Mouse (Mus musculus): ENCODE data around the gene Ddx23. TPM values are rescaled to one million over a fixed set of nuclear protein-coding genes. Genes with fewer than 3 reads are reported as not detected.
A peak's percentile ranks its signal among the peaks of the same experiment; 100 is the strongest.

Gene Ddx23
- polyA plus RNA-seq, 1 experiment = 31.8 TPM

GRCm38 (mm10) chr15:98674994-98675545 is 12.4 kb upstream of the Ddx23 start:
- no peak overlapping the region for H3K4me3 ChIP-seq (ENCODE audit: extremely low read depth, insufficient read depth, insufficient read length)
- H3K27ac ChIP-seq (ENCODE audit: insufficient read depth, low read length) = no peak overlapping the region
- WGBS = 41% methylated on average over 11 of the region's 11 CpGs
- no peaks in the 10 kb centered on the region for H3K36me3 ChIP-seq (ENCODE audit: control insufficient read depth, insufficient read depth, low read length)
- H3K4me1 ChIP-seq (ENCODE audit: control insufficient read depth, insufficient read depth, insufficient read length) = peaks cover 5% of the 10 kb centered on the region; the same call in 1 of the 2 replicates
- H3K27me3 ChIP-seq (ENCODE audit: control insufficient read depth, insufficient read depth, low read length) = no peaks in the 10 kb centered on the region; the same call in none of the 2 replicates
- DNase-seq (ENCODE audit: low read depth in 1 of 2, low spot score in 2 of 2) = no peak
- no peak for TF ChIP-seq CTCF (IDR thresholded peaks at IDR 0.05; ENCODE audit: extremely low read depth, insufficient read depth, insufficient read length, insufficient replicate concordance)
- TF ChIP-seq POLR2A (IDR thresholded peaks at IDR 0.05; ENCODE audit: low read depth, low read length) = no peak

- WGBS = 35% methylated on average over 7 of the region's 7 CpGs
- Histone ChIP-seq H3K27ac (ENCODE audit: insufficient read depth, low read length) (no peak overlapping the region), H3K4me1 (ENCODE audit: control insufficient read depth, insufficient read depth, insufficient read length) (peaks cover 5% of the 10 kb centered on the region; the same call in 1 of the 2 replicates), H3K36me3 (ENCODE audit: control insufficient read depth, insufficient read depth, low read length) (no peaks in the 10 kb centered on the region), H3K27me3 (ENCODE audit: control insufficient read depth, insufficient read depth, low read length) (no peaks in the 10 kb centered on the region; the same call in none of the 2 replicates), H3K4me3 (ENCODE audit: extremely low read depth, insufficient read depth, insufficient read length) (no peak overlapping the region)
- no peak for DNase-seq (ENCODE audit: low read depth in 1 of 2, low spot score in 2 of 2)
- TF ChIP-seq POLR2A (IDR thresholded peaks at IDR 0.05; ENCODE audit: low read depth, low read length) (no peak), CTCF (IDR thresholded peaks at IDR 0.05; ENCODE audit: extremely low read depth, insufficient read depth, insufficient read length, insufficient replicate concordance) (no peak)
These were observed 11.7 kb upstream of the Ddx23 start for GRCm38 (mm10) chr15:98674284-98674993.

GRCm38 (mm10) chr15:98673732-98674131 is 11.0 kb upstream of the Ddx23 start:
- 88% methylated on average over 7 of the region's 7 CpGs for WGBS
- Histone ChIP-seq H3K27ac (ENCODE audit: insufficient read depth, low read length) (no peak overlapping the region), H3K4me3 (ENCODE audit: extremely low read depth, insufficient read depth, insufficient read length) (no peak overlapping the region), H3K4me1 (ENCODE audit: control insufficient read depth, insufficient read depth, insufficient read length) (peaks cover 5% of the 10 kb centered on the region; the same call in 1 of the 2 replicates), H3K27me3 (ENCODE audit: control insufficient read depth, insufficient read depth, low read length) (peaks cover 1% of the 10 kb centered on the region), H3K36me3 (ENCODE audit: control insufficient read depth, insufficient read depth, low read length) (no peaks in the 10 kb centered on the region)
- no peak for DNase-seq (ENCODE audit: low read depth in 1 of 2, low spot score in 2 of 2)
- TF ChIP-seq POLR2A (IDR thresholded peaks at IDR 0.05; ENCODE audit: low read depth, low read length) = no peak
- no peak for TF ChIP-seq CTCF (IDR thresholded peaks at IDR 0.05; ENCODE audit: extremely low read depth, insufficient read depth, insufficient read length, insufficient replicate concordance)

- TF ChIP-seq CTCF (IDR thresholded peaks at IDR 0.05; ENCODE audit: extremely low read depth, insufficient read depth, insufficient read length, insufficient replicate concordance) (no peak), POLR2A (IDR thresholded peaks at IDR 0.05; ENCODE audit: low read depth, low read length) (no peak)
- WGBS = 78% methylated on average over 4 of the region's 4 CpGs
- Histone ChIP-seq H3K4me1 (ENCODE audit: control insufficient read depth, insufficient read depth, insufficient read length) (peaks cover 5% of the 10 kb centered on the region; the same call in 1 of the 2 replicates), H3K27ac (ENCODE audit: insufficient read depth, low read length) (no peak overlapping the region), H3K4me3 (ENCODE audit: extremely low read depth, insufficient read depth, insufficient read length) (no peak overlapping the region), H3K36me3 (ENCODE audit: control insufficient read depth, insufficient read depth, low read length) (no peaks in the 10 kb centered on the region), H3K27me3 (ENCODE audit: control insufficient read depth, insufficient read depth, low read length) (peaks cover 1% of the 10 kb centered on the region; the same call in 1 of the 2 replicates)
- DNase-seq (ENCODE audit: low read depth in 1 of 2, low spot score in 2 of 2) = no peak
These were observed 9.9 kb upstream of the Ddx23 start for GRCm38 (mm10) chr15:98672592-98672991.

DNA sequence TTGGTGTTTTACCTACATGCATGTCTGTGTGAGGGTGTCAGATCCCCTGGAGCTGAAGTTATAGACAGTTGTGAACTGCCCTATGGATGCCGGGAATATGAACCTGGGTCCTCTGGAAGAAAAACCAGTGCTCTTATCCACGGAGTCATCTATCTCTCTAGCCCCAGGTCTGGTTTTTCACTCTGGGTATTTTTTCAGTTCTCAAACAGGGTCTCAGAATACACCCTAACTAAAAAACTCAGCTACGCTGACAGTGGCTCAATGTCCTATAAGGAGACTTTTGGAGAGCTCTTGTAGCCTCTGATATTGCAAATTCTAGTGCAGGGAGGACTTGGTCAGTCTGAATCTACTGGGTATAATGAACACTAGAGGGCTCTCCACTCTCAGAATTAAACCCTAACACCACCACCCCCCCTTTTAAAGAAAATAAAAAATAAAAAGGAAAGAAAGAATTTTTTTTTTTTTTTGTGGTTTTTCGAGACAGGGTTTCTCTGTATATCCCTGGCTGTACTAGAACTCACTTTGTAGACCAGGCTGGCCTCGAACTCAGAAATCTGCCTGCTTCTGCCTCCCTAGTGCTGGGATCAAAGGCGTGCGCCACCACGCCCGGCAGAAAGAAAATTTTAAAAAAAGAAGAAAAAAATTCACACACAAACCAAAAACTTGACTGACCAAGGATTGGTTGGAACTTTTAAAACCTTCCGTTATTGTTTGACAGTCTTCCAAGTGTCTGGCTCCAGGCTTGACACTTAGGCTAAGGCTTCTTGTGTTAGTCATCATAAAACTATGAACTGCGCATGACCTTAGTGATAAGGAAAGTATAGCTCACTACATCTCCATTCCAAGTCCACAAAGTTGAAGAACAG is 1.6 kb upstream of the Ddx23 start:
- no peak overlapping the region for H3K4me3 ChIP-seq (ENCODE audit: extremely low read depth, insufficient read depth, insufficient read length)
- H3K27me3 ChIP-seq (ENCODE audit: control insufficient read depth, insufficient read depth, low read length) = 0 out of 2 replicates have a peak, but pooled peaks cover 1% of the 10 kb centered on the region
- no peak overlapping the region for H3K27ac ChIP-seq (ENCODE audit: insufficient read depth, low read length)
- H3K4me1 ChIP-seq (ENCODE audit: control insufficient read depth, insufficient read depth, insufficient read length) = no peaks in the 10 kb centered on the region
- no peaks in the 10 kb centered on the region for H3K36me3 ChIP-seq (ENCODE audit: control insufficient read depth, insufficient read depth, low read length)
- TF ChIP-seq POLR2A (IDR thresholded peaks at IDR 0.05; ENCODE audit: low read depth, low read length) (no peak), CTCF (IDR thresholded peaks at IDR 0.05; ENCODE audit: extremely low read depth, insufficient read depth, insufficient read length, insufficient replicate concordance) (no peak)
- 67% methylated on average over 11 of the region's 11 CpGs for WGBS
- DNase-seq (ENCODE audit: low read depth in 1 of 2, low spot score in 2 of 2) = peak in 1 of 2 experiments; percentile 14

- Histone ChIP-seq H3K36me3 (ENCODE audit: control insufficient read depth, insufficient read depth, low read length) (peaks cover 15% of the 10 kb centered on the region), H3K4me3 (ENCODE audit: extremely low read depth, insufficient read depth, insufficient read length) (peak overlapping the region; percentile 94), H3K27me3 (ENCODE audit: control insufficient read depth, insufficient read depth, low read length) (no peaks in the 10 kb centered on the region), H3K4me1 (ENCODE audit: control insufficient read depth, insufficient read depth, insufficient read length) (no peaks in the 10 kb centered on the region), H3K27ac (ENCODE audit: insufficient read depth, low read length) (peak overlapping the region; percentile 89)
- peak in 1 of 2 experiments; percentile 41 for DNase-seq (ENCODE audit: low read depth in 1 of 2, low spot score in 2 of 2)
- under 1% methylated on average over 14 of the region's 14 CpGs for WGBS
- no peak for TF ChIP-seq POLR2A (IDR thresholded peaks at IDR 0.05; ENCODE audit: low read depth, low read length)
- no peak for TF ChIP-seq CTCF (IDR thresholded peaks at IDR 0.05; ENCODE audit: extremely low read depth, insufficient read depth, insufficient read length, insufficient replicate concordance)
These were observed 512 bp downstream of the Ddx23 start for GRCm38 (mm10) chr15:98662198-98662566.

Data from spleen, adult 2 months (tissue).